Mouse (Mus musculus) layer of hippocampus, adult 18-20 months (tissue): Measurements from ENCODE around the gene Hand1. TPM values are rescaled to one million over a fixed set of nuclear protein-coding genes. Genes with fewer than 3 reads are reported as not detected.
"Not testable (repeated sequence)": the region's sequence is repeated elsewhere in the genome, so short reads cannot be mapped to it uniquely, and the experiment has no call there.

Source experiments
- DNase-seq, 2 experiments: peaks; one replicate each; pipeline ENCODE4 v3.0.0; 2022; ENCODE audit warnings: low spot score in 2 of 2
- long read RNA-seq: library from polyadenylated mRNA; stranded (forward); transcript quantifications from one replicate; pipeline ENCODE4 v2.0.0, GENCODE M21; 2021
- total RNA-seq, 2 experiments: library from RNA; stranded (reverse); gene quantifications; 2 replicates each; pipeline ENCODE4 v1.2.3; 2021

The Hand1 gene
- total RNA-seq: not detected
- long read RNA-seq: 0 reads

- no peak for DNase-seq
These were observed at the start of gene Hand1 for GRCm38 (mm10) chr11:57832552-57833201. Hand1 (minus strand) TSS chr11:57832818.

GRCm38 (mm10) chr11:57876157-57876556 is 43.5 kb upstream of the Hand1 start:
- DNase-seq: no peak

- DNase-seq: no peak
These were observed 40.4 kb upstream of the Hand1 start for GRCm38 (mm10) chr11:57873014-57873413.

- peak in 1 of 2 experiments; percentile 20 for DNase-seq
These were observed 36.3 kb upstream of the Hand1 start for GRCm38 (mm10) chr11:57868753-57869460.

GRCm38 (mm10) chr11:57866466-57866865 is 33.8 kb upstream of the Hand1 start:
- no peak for DNase-seq

- DNase-seq: no peak
These were observed 32.0 kb upstream of the Hand1 start for GRCm38 (mm10) chr11:57864577-57864976.

- DNase-seq: no peak
These were observed 29.5 kb upstream of the Hand1 start for GRCm38 (mm10) chr11:57862088-57862487.

GRCm38 (mm10) chr11:57857709-57858108 is 25.1 kb upstream of the Hand1 start:
- no peak for DNase-seq

- DNase-seq: no peak
These were observed 21.0 kb upstream of the Hand1 start for GRCm38 (mm10) chr11:57853571-57853970.

GRCm38 (mm10) chr11:57850931-57851330 is 18.3 kb upstream of the Hand1 start:
- DNase-seq: no peak

GRCm38 (mm10) chr11:57850298-57850697 is 17.7 kb upstream of the Hand1 start:
- DNase-seq: no peak

GRCm38 (mm10) chr11:57847396-57847795 is 14.8 kb upstream of the Hand1 start:
- no peak for DNase-seq

GRCm38 (mm10) chr11:57846421-57847363 is 14.1 kb upstream of the Hand1 start:
- not testable (repeated sequence) for DNase-seq

- no peak for DNase-seq
These were observed 8.8 kb upstream of the Hand1 start for GRCm38 (mm10) chr11:57841391-57841790.

- no peak for DNase-seq
These were observed 8.4 kb upstream of the Hand1 start for GRCm38 (mm10) chr11:57840986-57841385.

- DNase-seq: no peak
These were observed 5.5 kb upstream of the Hand1 start for GRCm38 (mm10) chr11:57837861-57838680.

- no peak for DNase-seq
These were observed 4.5 kb upstream of the Hand1 start for GRCm38 (mm10) chr11:57836872-57837680.

GRCm38 (mm10) chr11:57836401-57836800 is 3.8 kb upstream of the Hand1 start:
- no peak for DNase-seq

GRCm38 (mm10) chr11:57835931-57836330 is 3.3 kb upstream of the Hand1 start:
- DNase-seq: no peak

GRCm38 (mm10) chr11:57835331-57835730 is 2.7 kb upstream of the Hand1 start:
- DNase-seq: no peak
